Mouse (Mus musculus): ENCODE results near the gene Pgbd1. TPM values are rescaled to one million over a fixed set of nuclear protein-coding genes. Genes with fewer than 3 reads are reported as not detected.

The Pgbd1 gene
- total and polyA plus RNA-seq, 3 experiments = 0.25 to 0.35 TPM; not detected in 1

- no peaks in the 10 kb centered on the region for H3K27me3 ChIP-seq (ENCODE audit: control insufficient read depth in 1 of 2, insufficient read depth in 2 of 2, low read length in 2 of 2)
- no peaks in the 10 kb centered on the region for H3K79me2 ChIP-seq (ENCODE audit: control insufficient read depth, insufficient read depth, low read length, poor library complexity)
- H3K9ac ChIP-seq (ENCODE audit: control insufficient read depth, low read depth, low read length, poor library complexity, severe bottlenecking) = no peak overlapping the region
- no peaks in the 10 kb centered on the region for H3K36me3 ChIP-seq (ENCODE audit: control insufficient read depth in 1 of 2, insufficient read depth in 2 of 2, low read length in 2 of 2)
- TF ChIP-seq MEF2A (IDR thresholded peaks at IDR 0.05; ENCODE audit: extremely low read depth, insufficient replicate concordance, low read depth, low read length, poor library complexity, severe bottlenecking) = no peak
- TF ChIP-seq RCOR1 (IDR thresholded peaks at IDR 0.05; ENCODE audit: low read depth, low read length) = no peak
- no peak for TF ChIP-seq MAFK (IDR thresholded peaks at IDR 0.05; ENCODE audit: borderline replicate concordance, low read depth, low read length)
- no peak for TF ChIP-seq ELF1 (IDR thresholded peaks at IDR 0.05; ENCODE audit: low read depth, low read length)
- TF ChIP-seq E2F4 (IDR thresholded peaks at IDR 0.05; ENCODE audit: borderline replicate concordance, low read depth, low read length) = no peak
- TF ChIP-seq NRF1 (IDR thresholded peaks at IDR 0.05; ENCODE audit: insufficient read depth, low read depth, low read length, poor library complexity, severe bottlenecking) = no peak
- no peak for TF ChIP-seq HCFC1 (IDR thresholded peaks at IDR 0.05; ENCODE audit: low read depth, low read length)
- no peak for TF ChIP-seq USF2 (IDR thresholded peaks at IDR 0.05; ENCODE audit: borderline replicate concordance in 1 of 2, insufficient read depth in 1 of 2, low read depth in 1 of 2, low read length in 2 of 2)
- no peak for TF ChIP-seq MAZ (IDR thresholded peaks at IDR 0.05; ENCODE audit: low read depth, low read length)
- no peak for TF ChIP-seq POLR2A (IDR thresholded peaks at IDR 0.05; ENCODE audit: control insufficient read depth in 1 of 2, insufficient read depth in 1 of 2, low read depth in 1 of 2, low read length in 2 of 2, poor library complexity in 1 of 2)
- no peak for TF ChIP-seq POLR2AphosphoS5 (IDR thresholded peaks at IDR 0.05; ENCODE audit: borderline replicate concordance, low read depth, low read length)
- no peak for TF ChIP-seq GABPA (IDR thresholded peaks at IDR 0.05; ENCODE audit: low read depth, low read length)
- TF ChIP-seq SMC3 (IDR thresholded peaks at IDR 0.05; ENCODE audit: low read depth, low read length) = no peak
- TF ChIP-seq MAX (IDR thresholded peaks at IDR 0.05; ENCODE audit: low read length) = no peak
- no peak for TF ChIP-seq CHD2 (IDR thresholded peaks at IDR 0.05; ENCODE audit: low read length)
- no peak for TF ChIP-seq TAL1 (IDR thresholded peaks at IDR 0.05; ENCODE audit: low read length)
- no peak for TF ChIP-seq CHD1 (IDR thresholded peaks at IDR 0.05; ENCODE audit: low read depth, low read length)
- no peak overlapping the region for H3K27ac ChIP-seq (ENCODE audit: control insufficient read depth, low read depth, low read length)
- no peak overlapping the region for H3K4me3 ChIP-seq (ENCODE audit: control insufficient read depth in 1 of 2, insufficient read depth in 1 of 2, low read depth in 2 of 2, low read length in 2 of 2)
- H3K4me1 ChIP-seq (ENCODE audit: control insufficient read depth in 1 of 2, insufficient read depth in 2 of 2, low read length in 2 of 2) = no peaks in the 10 kb centered on the region
- DNase-seq (ENCODE audit: low read depth, low spot score) = peak; percentile 63
- H3K9me3 ChIP-seq (replicated peaks; ENCODE audit: insufficient read depth, low read length) = no peaks in the 10 kb centered on the region
Measured at GRCm38 (mm10) chr13:21377773-21378172, 63.1 kb downstream of the Pgbd1 start.

GRCm38 (mm10) chr13:21372700-21373099, 68.2 kb downstream of the Pgbd1 start:
- TF ChIP-seq CHD1 (IDR thresholded peaks at IDR 0.05; ENCODE audit: low read depth, low read length) = no peak
- TF ChIP-seq ZMIZ1 (IDR thresholded peaks at IDR 0.05; ENCODE audit: low read depth, low read length) = no peak
- TF ChIP-seq RCOR1 (IDR thresholded peaks at IDR 0.05; ENCODE audit: low read depth, low read length) = no peak
- no peak for TF ChIP-seq TBP (IDR thresholded peaks at IDR 0.05; ENCODE audit: low read depth, low read length)
- no peak for TF ChIP-seq USF1 (IDR thresholded peaks at IDR 0.05; ENCODE audit: low read depth, low read length)
- TF ChIP-seq EP300 (IDR thresholded peaks at IDR 0.05; ENCODE audit: low read depth in 1 of 2, low read length in 2 of 2) = no peak
- TF ChIP-seq TAL1 (IDR thresholded peaks at IDR 0.05; ENCODE audit: low read length) = no peak
- TF ChIP-seq ELF1 (IDR thresholded peaks at IDR 0.05; ENCODE audit: low read depth, low read length) = no peak
- no peak for TF ChIP-seq MAFK (IDR thresholded peaks at IDR 0.05; ENCODE audit: borderline replicate concordance, low read depth, low read length)
- no peak for TF ChIP-seq ZKSCAN1 (IDR thresholded peaks at IDR 0.05; ENCODE audit: low read depth, low read length)
- TF ChIP-seq E2F4 (IDR thresholded peaks at IDR 0.05; ENCODE audit: borderline replicate concordance, low read depth, low read length) = no peak
- TF ChIP-seq MYC (IDR thresholded peaks at IDR 0.05; ENCODE audit: low read depth, low read length) = no peak
- TF ChIP-seq ZNF384 (IDR thresholded peaks at IDR 0.05; ENCODE audit: low read depth, low read length) = no peak
- no peak for TF ChIP-seq TCF12 (IDR thresholded peaks at IDR 0.05; ENCODE audit: low read depth, low read length)
- no peak for TF ChIP-seq NRF1 (IDR thresholded peaks at IDR 0.05; ENCODE audit: insufficient read depth, low read depth, low read length, poor library complexity, severe bottlenecking)
- TF ChIP-seq BHLHE40 (IDR thresholded peaks at IDR 0.05; ENCODE audit: borderline replicate concordance, low read depth, low read length) = no peak
- no peak for TF ChIP-seq GABPA (IDR thresholded peaks at IDR 0.05; ENCODE audit: low read depth, low read length)
- TF ChIP-seq USF2 (IDR thresholded peaks at IDR 0.05; ENCODE audit: borderline replicate concordance in 1 of 2, insufficient read depth in 1 of 2, low read depth in 1 of 2, low read length in 2 of 2) = no peak
- Histone ChIP-seq H3K4me1 (ENCODE audit: control insufficient read depth in 1 of 2, insufficient read depth in 2 of 2, low read length in 2 of 2) (peaks cover 3 to 5% of the 10 kb centered on the region in 2 experiments; a peak in 2 of 4 replicates), H3K27me3 (ENCODE audit: control insufficient read depth in 1 of 2, insufficient read depth in 2 of 2, low read length in 2 of 2) (no peaks in the 10 kb centered on the region), H3K9me3 (replicated peaks; ENCODE audit: insufficient read depth, low read length) (no peaks in the 10 kb centered on the region), H3K36me3 (ENCODE audit: control insufficient read depth in 1 of 2, insufficient read depth in 2 of 2, low read length in 2 of 2) (peaks cover 0 to 17% of the 10 kb centered on the region in 2 experiments; a peak in 3 of 4 replicates), H3K79me2 (ENCODE audit: control insufficient read depth, insufficient read depth, low read length, poor library complexity) (no peaks in the 10 kb centered on the region; the same call in none of the 2 replicates), H3K4me3 (ENCODE audit: control insufficient read depth in 1 of 2, insufficient read depth in 1 of 2, low read depth in 2 of 2, low read length in 2 of 2) (no peak overlapping the region), H3K27ac (ENCODE audit: control insufficient read depth, low read depth, low read length) (no peak overlapping the region), H3K9ac (ENCODE audit: control insufficient read depth, low read depth, low read length, poor library complexity, severe bottlenecking) (no peak overlapping the region)
- no peak for DNase-seq (ENCODE audit: low read depth, low spot score)
